Mouse (Mus musculus) lung, postnatal 0 days (tissue): ENCODE measurements around the gene Kmo.

Experiments used
- CTCF ChIP-seq: IDR thresholded peaks from 2 replicates; pipeline ENCODE4 v1.5.1; 2016; ENCODE audit warnings: antibody characterized with exemption, mild to moderate bottlenecking
- EP300 ChIP-seq: IDR thresholded peaks from 2 replicates; pipeline ENCODE4 v1.6.1; 2016; ENCODE audit warnings: antibody characterized with exemption, mild to moderate bottlenecking, control low read depth

- TF ChIP-seq EP300 (no peak), CTCF (no peak)
Observed at GRCm38 (mm10) chr1:175691686-175692245, 71.6 kb downstream of the Kmo start.
